In genomic region chr13:81368987-81369386, GRCm38 (mm10) we compare ENCODE assay signal across 15 mouse cellular contexts.
DNase-seq lines count a peak whose midpoint lies in the region; ATAC-seq lines count a peak whose summit lies in the region.
"Had no signal": no experiment of that assay in that cellular context is flagged by ENCODE, and none has a peak within 500 bp of the region (broad histone marks: within the 10 kb centered on the region; RNA-seq: fewer than 3 reads in every experiment).

No protein-coding gene starts in this region.

- H3K27me3 ChIP-seq in kidney, embryonic 14.5 days (ENCODE audit: control insufficient read depth, insufficient read depth, low read length) = no peaks in the 10 kb centered on the region
- H3K27me3 ChIP-seq in heart, embryonic 13.5 days (replicated peaks) = no peaks in the 10 kb centered on the region
- no peaks in the 10 kb centered on the region for H3K27me3 ChIP-seq in intestine, embryonic 16.5 days (replicated peaks; ENCODE audit: control insufficient read depth, insufficient read depth, low read length)
- H3K27me3 ChIP-seq: embryonic facial prominence, embryonic 13.5 days; hindbrain, embryonic 13.5 days; midbrain, embryonic 12.5 days had no signal

- DNase-seq in adrenal gland, postnatal 10 days = peak; percentile 27
- DNase-seq in adrenal gland, postnatal 25 days = no peak
- DNase-seq in kidney, adult 18-20 months = peak; percentile 26
- no peak for DNase-seq in left cerebral cortex, postnatal 4 days
- no peak for DNase-seq in spleen, postnatal 14 days (ENCODE audit: low spot score in 2 of 2)
- DNase-seq: cerebellum, adult 2 months; gastrocnemius, postnatal 25 days had no signal

- no peak overlapping the region for H3K4me2 ChIP-seq in kidney, embryonic 14.5 days (replicated peaks; ENCODE audit: low read depth, low read length)
- 0 out of 2 replicates have a peak overlapping the region, but pooled peaks have one; percentile 9 for H3K4me2 ChIP-seq in heart, embryonic 13.5 days
- H3K4me2 ChIP-seq in intestine, embryonic 16.5 days (ENCODE audit: low read depth, low read length) = 0 out of 2 replicates have a peak overlapping the region, but pooled peaks have one; percentile 2
- H3K4me2 ChIP-seq: embryonic facial prominence, embryonic 13.5 days; hindbrain, embryonic 13.5 days; midbrain, embryonic 12.5 days had no signal

- no peak overlapping the region for H3K9ac ChIP-seq in kidney, embryonic 14.5 days (ENCODE audit: low read depth, low read length)
- H3K9ac ChIP-seq in heart, embryonic 13.5 days = peak overlapping the region; percentile 7; the same call in 1 of the 2 replicates
- H3K9ac ChIP-seq in intestine, embryonic 16.5 days (ENCODE audit: low read depth, low read length) = no peak overlapping the region
- H3K9ac ChIP-seq: embryonic facial prominence, embryonic 13.5 days; hindbrain, embryonic 13.5 days; liver, embryonic 14.5 days; midbrain, embryonic 12.5 days had no signal

- H3K36me3 ChIP-seq in kidney, embryonic 14.5 days (ENCODE audit: control insufficient read depth, insufficient read depth, low read length) = no peaks in the 10 kb centered on the region
- H3K36me3 ChIP-seq in heart, embryonic 13.5 days = no peaks in the 10 kb centered on the region
- no peaks in the 10 kb centered on the region for H3K36me3 ChIP-seq in intestine, embryonic 16.5 days (ENCODE audit: control insufficient read depth, insufficient read depth, low read length)
- H3K36me3 ChIP-seq: embryonic facial prominence, embryonic 13.5 days; hindbrain, embryonic 13.5 days had no signal

- no peaks in the 10 kb centered on the region for H3K4me1 ChIP-seq in kidney, embryonic 14.5 days (ENCODE audit: control insufficient read depth, insufficient read depth, low read length)
- H3K4me1 ChIP-seq in heart, embryonic 13.5 days = peaks cover 13% of the 10 kb centered on the region
- peaks cover 5% of the 10 kb centered on the region; the same call in 1 of the 2 replicates for H3K4me1 ChIP-seq in intestine, embryonic 16.5 days (ENCODE audit: control insufficient read depth, insufficient read depth, low read length)
- H3K4me1 ChIP-seq: embryonic facial prominence, embryonic 13.5 days; hindbrain, embryonic 13.5 days; midbrain, embryonic 12.5 days had no signal

- H3K27ac ChIP-seq in kidney, embryonic 14.5 days (ENCODE audit: low read depth, low read length) = no peak overlapping the region
- no peak overlapping the region; the same call in 1 of the 2 replicates for H3K27ac ChIP-seq in heart, embryonic 13.5 days (replicated peaks)
- no peak overlapping the region; the same call in 1 of the 2 replicates for H3K27ac ChIP-seq in intestine, embryonic 16.5 days (ENCODE audit: low read length)
- H3K27ac ChIP-seq: embryonic facial prominence, embryonic 13.5 days; hindbrain, embryonic 13.5 days; liver, embryonic 14.5 days; midbrain, embryonic 12.5 days had no signal

- H3K9me3 ChIP-seq in kidney, embryonic 14.5 days (ENCODE audit: control insufficient read depth, low read length) = no peaks in the 10 kb centered on the region
- H3K9me3 ChIP-seq in heart, embryonic 13.5 days = no peaks in the 10 kb centered on the region
- no peaks in the 10 kb centered on the region for H3K9me3 ChIP-seq in intestine, embryonic 16.5 days (ENCODE audit: control insufficient read depth, low read length)
- H3K9me3 ChIP-seq: embryonic facial prominence, embryonic 13.5 days; hindbrain, embryonic 13.5 days; midbrain, embryonic 12.5 days had no signal

- no peak overlapping the region for H3K4me3 ChIP-seq in kidney, embryonic 14.5 days (ENCODE audit: low read length)
- no peak overlapping the region for H3K4me3 ChIP-seq in heart, embryonic 13.5 days
- no peak overlapping the region for H3K4me3 ChIP-seq in intestine, embryonic 16.5 days (ENCODE audit: low read length)
- H3K4me3 ChIP-seq: embryonic facial prominence, embryonic 13.5 days; hindbrain, embryonic 13.5 days; midbrain, embryonic 12.5 days; myocyte had no signal

- ATAC-seq in kidney, embryonic 14.5 days (ENCODE audit: low FRiP score, low TSS enrichment) = no peak
- no peak for ATAC-seq in heart, embryonic 13.5 days (ENCODE audit: extremely low read depth, insufficient number of reproducible peaks, low FRiP score, low TSS enrichment)
- ATAC-seq in intestine, embryonic 16.5 days = peak; percentile 74

- WGBS in kidney, embryonic 14.5 days = 72% methylated on average over 4 of the region's 4 CpGs
- WGBS in heart, embryonic 13.5 days = 19% methylated on average over 4 of the region's 4 CpGs
- WGBS in intestine, embryonic 16.5 days = 53% methylated on average over 4 of the region's 4 CpGs

- intact Hi-C loops in left cerebral cortex, postnatal 4 days (cut with DNase I) = loop anchor here (5.0 kb wide), 1 partner anchor 507 kb away; no protein-coding TSS in a partner anchor

Comparison
In these comparisons a context has a peak if more than half of its experiments do, and no peak if none do; other contexts are left out.
1. DNase-seq: peak in adrenal gland, postnatal 10 days (single experiment) and kidney, adult 18-20 months (single experiment); none in adrenal gland, postnatal 25 days (single experiment), left cerebral cortex, postnatal 4 days (single experiment) and spleen, postnatal 14 days (0 of 2).